Mouse (Mus musculus): ENCODE measurements around the gene Plcb1.

The Plcb1 gene

GRCm38 (mm10) chr2:134913542-134913941 is 127.7 kb downstream of the Plcb1 start:
- DNase-seq (ENCODE audit: low spot score) = no peak

- no peak for DNase-seq (ENCODE audit: low spot score)
These were observed 128.3 kb downstream of the Plcb1 start for GRCm38 (mm10) chr2:134914091-134914550.

- DNase-seq (ENCODE audit: low spot score) = no peak
These were observed 129.2 kb downstream of the Plcb1 start for GRCm38 (mm10) chr2:134915035-134915434.

- DNase-seq (ENCODE audit: low spot score) = no peak
These were observed 134.9 kb downstream of the Plcb1 start for GRCm38 (mm10) chr2:134920611-134921280.

- no peak for DNase-seq (ENCODE audit: low spot score)
These were observed 136.9 kb downstream of the Plcb1 start for GRCm38 (mm10) chr2:134922636-134923375.

- DNase-seq (ENCODE audit: low spot score) = no peak
These were observed 138.3 kb downstream of the Plcb1 start for GRCm38 (mm10) chr2:134924143-134924655.

- no peak for DNase-seq (ENCODE audit: low spot score)
These were observed 140.4 kb downstream of the Plcb1 start for GRCm38 (mm10) chr2:134926266-134926665.

GRCm38 (mm10) chr2:134927072-134927471 is 141.2 kb downstream of the Plcb1 start:
- DNase-seq (ENCODE audit: low spot score) = no peak

GRCm38 (mm10) chr2:134929452-134929851 is 143.6 kb downstream of the Plcb1 start:
- DNase-seq (ENCODE audit: low spot score) = no peak

GRCm38 (mm10) chr2:134930961-134931360 is 145.1 kb downstream of the Plcb1 start:
- no peak for DNase-seq (ENCODE audit: low spot score)

- peak; percentile 22 for DNase-seq (ENCODE audit: low spot score)
These were observed 146.0 kb downstream of the Plcb1 start for GRCm38 (mm10) chr2:134931756-134932421.

- no peak for DNase-seq (ENCODE audit: low spot score)
These were observed 149.6 kb downstream of the Plcb1 start for GRCm38 (mm10) chr2:134935469-134935868.

- no peak for DNase-seq (ENCODE audit: low spot score)
These were observed 150.2 kb downstream of the Plcb1 start for GRCm38 (mm10) chr2:134935970-134936649.

- DNase-seq (ENCODE audit: low spot score) = no peak
These were observed 151.8 kb downstream of the Plcb1 start for GRCm38 (mm10) chr2:134937666-134938065.

GRCm38 (mm10) chr2:134942039-134942438 is 156.2 kb downstream of the Plcb1 start:
- DNase-seq (ENCODE audit: low spot score) = no peak

- no peak for DNase-seq (ENCODE audit: low spot score)
These were observed 157.1 kb downstream of the Plcb1 start for GRCm38 (mm10) chr2:134942919-134943318.

GRCm38 (mm10) chr2:134946331-134946730 is 160.5 kb downstream of the Plcb1 start:
- DNase-seq (ENCODE audit: low spot score) = no peak

- peak; percentile 42 for DNase-seq (ENCODE audit: low spot score)
These were observed 161.0 kb downstream of the Plcb1 start for GRCm38 (mm10) chr2:134946911-134947310.

- no peak for DNase-seq (ENCODE audit: low spot score)
These were observed 166.2 kb downstream of the Plcb1 start for GRCm38 (mm10) chr2:134952088-134952487.

- no peak for DNase-seq (ENCODE audit: low spot score)
These were observed 170.6 kb downstream of the Plcb1 start for GRCm38 (mm10) chr2:134956436-134956835.

GRCm38 (mm10) chr2:134966131-134966530 is 180.3 kb downstream of the Plcb1 start:
- DNase-seq (ENCODE audit: low spot score) = no peak

- DNase-seq (ENCODE audit: low spot score) = no peak
These were observed 182.5 kb downstream of the Plcb1 start for GRCm38 (mm10) chr2:134968380-134968779.
